Mouse (Mus musculus) erythroblast, adult 5-6 weeks (primary cell): ENCODE data around the gene Hipk2. TPM values are rescaled to one million over a fixed set of nuclear protein-coding genes. Genes with fewer than 3 reads are reported as not detected.
A peak's percentile ranks its signal among the peaks of the same experiment; 100 is the strongest.

Experiments used
- ATAC-seq: replicated peaks from 2 replicates; pipeline ENCODE4 v1.8.0; 2016; ENCODE audit warnings: moderate number of reproducible peaks, mild to moderate bottlenecking, moderate TSS enrichment, inconsistent platforms; ENCODE audit not compliant: poor library complexity, low FRiP score, severe bottlenecking
- total RNA-seq, 2 experiments: library from RNA; stranded (forward) in 1 of 2; stranded (reverse) in 1 of 2; fragments of 150-400 nt in 1 of 2; fragments of 200-764, 138-1000 nt in 1 of 2; gene quantifications; 2 replicates each; pipeline versions ENCODE4 v1.2.3 to v1.2.4; 2015 to 2017; ENCODE audit warnings: low replicate concordance in 2 of 2

The Hipk2 gene
- total RNA-seq, 2 experiments from 2014 or later: 72.9 to 127 TPM

DNA sequence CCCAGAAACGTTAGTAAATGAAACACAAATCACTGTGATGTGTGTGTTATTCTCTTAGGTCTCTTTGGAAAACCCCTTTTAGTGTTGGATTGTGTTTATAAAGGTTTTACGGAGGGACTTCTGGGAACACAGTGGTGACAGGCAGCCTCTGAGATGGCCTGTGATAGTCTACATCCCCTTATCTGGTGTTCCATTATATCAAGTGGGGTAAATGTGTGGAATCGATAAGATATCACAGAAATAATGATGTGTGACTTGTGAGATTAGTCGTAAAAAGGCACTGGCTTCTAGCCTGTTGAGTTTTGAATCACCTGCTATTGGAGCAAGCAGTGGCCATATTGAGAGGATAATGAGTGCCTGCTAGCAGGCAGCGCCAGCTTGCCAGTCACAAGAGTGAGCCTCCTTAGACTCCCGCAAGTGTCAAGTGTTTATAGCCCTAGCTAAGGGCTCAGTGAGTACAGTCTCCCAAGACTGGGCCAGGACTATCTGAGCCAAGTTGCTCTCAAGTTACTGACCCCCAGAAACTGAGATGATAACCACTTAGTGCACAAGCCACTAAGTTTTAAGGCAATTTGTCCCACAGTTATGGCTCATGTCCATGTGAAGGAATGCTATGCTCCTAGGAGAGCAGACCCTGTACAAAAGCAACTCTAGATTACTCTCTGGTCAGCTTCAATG, 113.2 kb downstream of the Hipk2 start:
- ATAC-seq: no peak

DNA sequence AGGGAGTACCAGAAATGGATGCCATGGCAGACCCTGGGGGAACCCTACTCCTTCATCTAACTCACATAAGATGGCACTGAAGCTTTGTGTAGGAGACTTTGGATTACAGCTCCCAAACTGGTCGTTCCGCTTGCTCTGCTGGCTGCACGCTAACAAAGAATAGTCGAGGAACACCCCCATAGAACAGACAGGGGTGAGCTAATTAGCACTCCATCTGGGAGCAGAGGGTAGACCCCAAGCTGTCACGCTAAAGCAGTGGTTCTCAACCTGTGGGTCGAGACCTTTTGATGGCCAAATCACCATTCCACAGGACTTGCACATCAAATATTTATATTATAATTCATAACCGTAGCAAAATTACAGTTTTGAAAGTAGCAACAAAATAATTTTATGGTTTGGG, 114.0 kb downstream of the Hipk2 start:
- ATAC-seq: no peak

DNA sequence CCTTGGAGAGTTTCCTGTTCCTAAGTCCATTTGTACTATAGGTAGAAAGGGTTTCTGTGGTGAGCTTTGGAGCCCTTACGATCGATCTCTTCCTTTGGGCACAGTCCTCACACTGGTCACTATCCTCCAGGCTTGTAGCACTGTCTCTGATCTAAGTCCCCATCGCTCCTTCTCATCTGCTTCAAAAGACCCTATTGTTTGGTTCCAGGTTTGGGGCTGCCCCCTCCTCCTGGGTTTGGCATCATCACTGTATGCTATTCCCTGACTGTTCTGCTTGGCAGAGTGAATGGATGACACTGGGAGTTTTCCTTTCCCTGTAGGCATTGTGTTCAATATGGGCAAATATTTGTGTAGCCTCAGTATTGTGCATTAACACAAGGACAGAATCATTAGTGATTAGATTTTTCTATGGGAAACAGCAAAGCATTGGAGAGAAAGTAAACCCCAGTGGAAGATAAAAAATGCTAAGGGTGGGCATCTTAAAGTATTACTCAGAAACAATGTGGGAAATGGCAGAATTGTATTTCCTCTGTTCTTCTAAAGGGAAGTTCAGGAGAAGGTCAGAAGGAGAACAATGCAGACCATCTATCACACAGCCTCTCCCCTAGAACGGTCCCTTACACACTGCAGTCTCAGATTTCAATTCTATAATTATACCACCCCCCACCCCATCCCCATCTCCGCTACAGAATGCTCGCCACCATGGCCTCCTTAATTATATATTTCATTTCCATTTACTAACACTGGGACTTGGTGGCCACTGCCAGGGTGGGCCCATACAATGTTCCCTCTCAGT, 114.9 kb downstream of the Hipk2 start:
- ATAC-seq: no peak

DNA sequence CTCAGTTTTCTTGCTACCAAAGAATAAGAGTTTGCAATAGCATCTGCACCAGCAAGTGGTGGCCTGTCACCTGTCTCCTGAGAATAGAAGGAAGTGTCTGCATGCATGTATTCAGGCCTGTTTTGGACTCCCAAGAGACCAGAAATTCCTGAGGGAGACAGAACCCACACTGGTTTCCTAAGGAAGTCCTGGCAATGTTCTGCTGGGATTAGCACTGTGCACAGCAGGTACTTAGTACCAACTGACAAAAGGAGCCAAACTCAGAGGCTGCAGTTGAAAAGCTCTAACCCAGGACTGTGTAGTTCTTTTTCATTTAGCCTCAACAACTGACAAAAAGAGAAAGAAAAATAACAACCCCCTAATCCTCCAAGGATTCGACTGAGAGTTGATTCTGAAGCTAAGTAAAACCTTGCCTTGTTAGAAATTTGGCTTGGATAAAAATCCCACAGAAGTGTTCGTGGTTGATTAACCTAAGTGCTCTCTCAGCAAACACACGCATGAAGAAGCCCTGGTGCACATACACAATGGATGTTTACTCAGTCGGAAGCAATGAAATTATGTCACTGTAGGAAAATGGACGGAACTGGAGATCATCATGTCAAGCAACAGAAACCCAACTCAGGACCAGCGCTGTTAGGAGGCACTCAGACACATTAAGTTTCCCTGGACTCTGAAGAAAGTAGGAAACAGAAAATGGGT, 115.9 kb downstream of the Hipk2 start:
- ATAC-seq: no peak

DNA sequence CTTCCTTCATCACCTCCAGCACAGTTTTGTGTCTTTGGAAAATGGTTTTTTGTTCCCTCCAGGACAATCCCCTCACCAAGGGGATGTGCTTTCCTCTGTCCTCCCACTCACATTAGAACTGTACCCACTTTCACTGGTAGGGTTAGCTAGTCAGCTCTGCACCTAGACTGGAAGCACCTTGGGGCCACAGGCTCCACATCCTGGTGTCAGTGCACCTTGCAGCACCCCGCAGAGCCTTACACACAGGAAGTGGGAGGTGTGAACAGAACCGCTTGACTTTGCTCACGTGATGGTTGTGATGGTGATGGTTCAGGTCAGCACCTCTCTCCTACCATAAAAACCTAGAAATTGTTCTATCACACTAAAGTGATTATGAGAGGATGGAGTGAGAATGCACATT, 116.8 kb downstream of the Hipk2 start:
- no peak for ATAC-seq

DNA sequence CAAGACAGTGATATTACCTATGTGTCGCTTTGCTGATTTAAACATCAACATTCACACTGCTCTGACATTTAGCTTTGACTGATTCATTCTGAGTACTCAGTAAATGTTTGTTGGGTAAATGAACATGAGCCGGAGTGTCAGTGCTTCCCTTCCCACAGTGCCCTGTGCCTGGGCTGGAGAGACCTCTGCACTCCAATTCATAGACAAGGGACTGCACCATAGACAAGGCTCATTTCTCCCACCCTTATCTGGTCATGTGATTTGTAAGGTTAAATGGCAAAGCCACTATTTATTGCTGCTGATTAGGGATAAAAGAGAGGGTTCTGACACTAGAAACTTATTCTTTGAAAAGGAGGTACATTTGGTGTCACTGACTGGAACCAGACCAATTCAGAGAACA, 118.4 kb downstream of the Hipk2 start:
- ATAC-seq: no peak

DNA sequence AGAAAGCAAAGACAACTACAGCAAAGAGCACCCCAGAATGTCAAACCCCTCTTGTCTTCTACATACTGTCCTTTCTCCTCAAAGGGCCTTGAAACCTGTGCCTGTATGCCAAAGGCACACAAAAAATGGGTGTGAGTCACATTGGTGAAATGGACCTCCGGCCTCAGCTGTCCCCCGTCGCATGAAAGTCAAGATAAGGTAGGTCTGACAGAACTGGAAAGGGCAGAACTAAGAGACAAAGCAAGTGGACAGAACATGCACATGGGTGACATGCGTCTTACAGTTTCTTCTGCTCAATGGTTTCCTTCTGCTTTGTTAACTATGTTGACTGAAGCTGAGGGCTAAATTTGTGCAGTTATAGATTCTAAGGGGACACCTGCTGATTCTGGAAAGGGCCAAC, 119.0 kb downstream of the Hipk2 start:
- ATAC-seq: no peak

DNA sequence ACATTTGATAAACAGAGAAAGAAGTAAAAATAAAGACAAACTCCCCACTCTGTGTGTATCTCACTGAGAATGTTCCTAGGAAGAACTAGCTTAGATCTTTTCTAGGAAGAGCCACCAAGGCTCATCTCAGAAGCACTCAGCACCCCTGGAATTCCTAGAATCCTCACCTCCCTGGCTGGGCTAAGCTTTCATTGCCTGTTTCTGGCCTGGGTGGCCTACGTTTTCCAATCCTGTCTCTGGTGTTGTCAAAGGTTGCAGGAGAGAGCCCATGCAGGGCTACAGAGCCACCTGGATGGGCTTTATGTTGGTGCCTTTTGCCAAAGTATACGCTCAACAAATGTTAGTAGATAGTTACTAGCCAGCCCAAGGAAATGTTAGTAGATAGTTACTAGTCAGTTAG, 120.0 kb downstream of the Hipk2 start:
- no peak for ATAC-seq

DNA sequence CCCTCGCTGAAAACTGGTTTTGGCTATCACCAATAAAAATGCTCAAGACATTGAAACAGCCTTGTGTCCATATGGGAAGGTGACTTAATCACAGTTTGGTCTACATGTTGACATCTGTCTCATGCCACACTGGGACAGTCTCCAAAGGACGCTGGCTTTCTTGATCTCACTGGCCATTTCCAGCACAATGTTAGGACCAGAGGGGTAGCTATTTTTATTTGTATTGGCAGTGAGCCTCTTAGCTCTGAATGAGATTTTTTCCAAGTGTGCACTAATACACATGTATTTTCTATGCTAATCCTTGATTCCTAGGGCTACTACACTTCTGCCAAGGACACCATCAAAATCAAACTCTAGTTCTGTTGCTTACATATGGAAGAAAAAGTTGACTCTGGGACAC, 120.8 kb downstream of the Hipk2 start:
- no peak for ATAC-seq

DNA sequence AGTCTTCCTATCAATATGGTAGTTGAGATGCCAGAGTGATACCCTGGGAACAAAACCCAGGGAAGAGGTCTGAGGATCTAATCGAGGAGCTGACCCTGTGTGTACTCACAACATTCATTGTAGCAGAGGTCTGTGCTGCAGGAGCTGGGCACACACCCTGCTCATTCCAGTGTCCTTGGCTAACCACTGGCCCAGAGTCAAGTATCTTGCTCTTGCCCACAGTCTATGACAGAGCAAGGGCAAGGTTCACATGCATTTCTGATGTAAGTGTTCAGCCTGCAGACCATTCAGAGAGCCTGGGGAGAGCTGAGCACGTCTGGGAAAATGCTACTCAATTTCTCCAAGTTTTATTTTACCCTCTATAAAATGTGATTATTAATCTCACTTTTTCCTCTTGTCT, 122.2 kb downstream of the Hipk2 start:
- ATAC-seq: no peak

DNA sequence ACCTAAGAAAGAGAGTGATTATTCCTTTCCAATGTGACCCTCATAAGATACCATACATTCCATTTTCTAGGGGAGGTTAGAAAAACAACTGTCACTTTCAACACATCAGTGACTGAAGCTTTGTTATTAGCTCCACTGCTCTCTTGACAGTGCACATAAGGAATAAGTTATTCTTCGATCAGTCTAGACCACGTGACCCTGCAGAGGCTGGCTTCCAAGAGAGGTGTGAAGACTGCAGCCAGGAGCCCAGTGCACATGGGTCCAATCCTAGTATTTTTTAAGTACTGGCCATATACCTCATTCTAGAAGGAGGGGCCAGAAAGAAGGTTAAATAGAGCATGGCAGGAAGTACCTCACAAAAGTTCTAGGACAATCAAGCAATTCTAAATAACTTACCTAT, 122.9 kb downstream of the Hipk2 start:
- no peak for ATAC-seq

DNA sequence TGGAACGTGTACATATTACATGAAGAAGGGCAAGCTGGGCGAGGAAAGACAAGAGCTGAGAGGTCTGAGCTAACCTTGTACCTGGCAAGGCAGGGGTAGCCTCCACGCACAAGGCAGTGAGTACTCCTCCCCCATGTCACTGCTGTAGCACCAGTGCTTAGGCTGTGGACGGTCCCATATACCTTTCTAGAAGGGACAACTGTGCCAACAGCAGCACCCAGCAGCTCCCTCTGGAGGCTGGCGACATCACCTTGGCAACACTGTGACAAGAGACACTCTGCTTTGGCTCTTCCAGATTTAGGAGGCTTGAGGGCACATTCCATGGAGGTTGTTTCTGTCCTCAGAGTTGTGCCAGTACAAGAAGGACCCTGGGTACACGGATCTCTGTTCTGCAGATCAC, 123.5 kb downstream of the Hipk2 start:
- ATAC-seq: peak; percentile 43; the same call in 1 of the 2 replicates

DNA sequence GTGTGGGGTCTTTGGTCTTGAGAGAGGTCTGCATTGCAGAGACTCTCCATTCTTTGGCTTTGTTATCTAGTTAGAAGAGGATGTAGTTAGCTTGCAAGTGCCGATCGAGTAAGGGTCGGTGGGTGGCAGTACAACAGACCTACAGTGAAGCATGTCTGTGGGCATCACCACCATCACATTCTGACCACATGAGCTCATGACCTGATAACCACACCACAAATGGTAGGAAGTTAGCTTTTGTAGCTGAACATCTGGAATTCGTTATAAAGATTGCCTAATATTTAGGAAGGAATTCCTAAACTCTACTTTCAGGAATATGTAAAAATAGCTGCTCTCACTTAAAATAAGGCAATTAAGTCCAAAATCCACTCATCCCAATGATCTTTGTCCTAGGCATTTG, 127.9 kb downstream of the Hipk2 start:
- ATAC-seq: no peak

DNA sequence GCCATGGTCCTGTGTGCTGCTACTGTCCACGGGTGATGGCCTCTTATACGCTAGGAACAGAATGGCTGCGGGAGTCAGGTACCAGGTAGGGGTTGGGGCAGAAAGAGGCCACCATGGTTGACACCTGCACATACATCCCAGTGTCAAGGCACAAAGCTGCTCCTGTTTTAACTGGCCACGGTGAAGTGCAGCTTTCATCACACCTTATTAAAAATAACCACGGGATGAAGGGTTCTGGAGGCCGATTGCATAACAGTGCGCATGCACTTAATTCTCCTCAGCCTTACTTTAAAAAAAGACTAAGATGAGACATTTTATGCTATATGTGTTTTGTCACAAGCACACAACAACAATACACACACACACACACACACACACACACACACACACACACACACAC, 132.6 kb downstream of the Hipk2 start:
- no peak for ATAC-seq

DNA sequence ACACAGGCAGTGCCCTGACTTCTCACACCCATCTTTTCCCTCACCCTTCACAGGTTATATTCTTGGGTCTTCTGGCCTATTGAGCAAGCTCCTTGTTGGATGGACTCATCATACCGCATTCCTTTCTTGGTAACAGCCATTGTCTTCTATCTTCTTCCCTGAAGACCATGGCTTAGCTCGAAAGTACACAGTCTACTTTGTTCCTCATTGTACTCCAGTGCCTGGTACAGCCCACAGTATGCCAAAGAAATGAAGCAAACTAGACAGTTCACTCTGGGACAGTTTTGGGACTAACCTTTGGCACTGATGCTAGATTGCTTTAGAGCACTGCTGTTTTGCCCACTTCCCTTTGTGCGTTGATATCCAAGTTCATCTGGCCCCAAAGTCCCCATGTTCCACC, 133.5 kb downstream of the Hipk2 start:
- ATAC-seq: no peak

DNA sequence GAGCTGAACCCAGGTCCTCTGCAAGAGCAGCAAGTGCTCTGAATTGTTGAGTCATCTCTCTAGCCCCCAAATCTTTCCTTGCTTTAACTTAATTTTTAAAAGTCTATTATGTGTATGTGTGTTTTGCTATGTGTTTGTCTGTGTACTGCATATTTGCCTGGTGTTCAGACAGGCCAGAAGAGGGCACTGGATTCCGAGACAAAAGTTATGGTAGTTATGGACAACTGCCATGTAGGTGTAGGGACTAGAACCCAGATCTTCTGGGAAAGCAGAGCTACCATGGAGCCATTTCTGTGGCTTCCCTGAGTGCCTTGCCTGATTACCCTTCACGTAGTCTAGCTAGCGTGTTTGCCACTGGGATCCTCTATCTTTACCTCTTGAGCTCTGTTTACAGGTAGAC, 134.9 kb downstream of the Hipk2 start:
- ATAC-seq: no peak

DNA sequence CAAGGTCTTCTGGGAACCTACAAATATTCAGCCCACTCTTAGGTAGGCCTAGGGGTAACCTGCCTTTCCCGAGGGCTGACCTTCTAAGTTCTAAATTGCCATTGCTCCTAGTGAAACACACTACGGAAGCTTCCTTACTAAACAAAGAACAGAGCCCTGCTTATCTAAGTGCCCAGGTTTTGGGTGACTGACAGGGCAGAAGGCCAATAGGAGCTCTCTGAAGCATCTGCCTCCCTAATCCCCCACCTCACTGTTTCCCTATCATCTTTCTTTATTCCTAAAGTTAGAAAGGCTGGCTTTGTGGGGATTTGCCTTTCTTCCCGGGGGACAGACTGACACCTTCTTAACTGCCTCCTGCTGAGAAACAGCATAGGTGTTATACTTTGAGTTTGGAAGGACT, 136.7 kb downstream of the Hipk2 start:
- no peak for ATAC-seq

DNA sequence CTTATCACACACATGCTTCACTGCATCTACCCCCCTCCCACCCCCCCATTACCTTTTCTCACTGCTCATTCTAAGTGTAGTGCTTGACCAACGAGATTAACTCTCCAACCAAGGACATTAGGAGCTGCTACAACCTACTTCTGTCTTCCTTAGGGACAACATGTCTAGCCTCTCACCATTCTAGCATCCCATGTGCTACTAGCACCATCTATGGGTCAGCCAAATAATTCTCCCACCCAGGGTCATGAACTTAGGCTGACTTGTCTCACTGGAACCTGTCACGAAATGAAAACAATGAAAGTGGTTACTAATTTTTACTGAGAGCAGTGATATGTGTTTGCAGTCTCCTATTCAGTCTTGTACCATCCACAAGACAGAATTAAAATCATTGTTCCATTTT, 138.2 kb downstream of the Hipk2 start:
- ATAC-seq: no peak

DNA sequence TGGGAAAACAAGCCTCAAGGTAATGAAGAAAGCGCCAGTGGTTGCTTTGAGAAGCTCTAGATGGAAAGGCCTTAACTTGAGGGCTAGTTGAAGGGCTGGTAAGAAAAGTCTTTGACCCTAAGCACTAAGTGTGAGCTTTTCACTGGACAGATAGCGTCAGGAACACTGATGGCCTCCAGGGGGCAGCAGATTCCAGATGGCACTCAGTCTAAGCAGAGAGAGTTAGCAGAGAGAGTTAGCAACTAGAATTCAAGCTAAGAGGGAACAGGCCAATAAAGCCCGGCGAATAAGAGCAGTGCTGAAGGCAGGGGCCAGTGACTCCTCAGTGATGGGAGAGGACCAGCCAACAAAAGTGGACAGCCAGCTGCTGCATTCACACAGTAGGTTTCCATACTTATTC, 139.7 kb downstream of the Hipk2 start:
- ATAC-seq: peak; percentile 88

DNA sequence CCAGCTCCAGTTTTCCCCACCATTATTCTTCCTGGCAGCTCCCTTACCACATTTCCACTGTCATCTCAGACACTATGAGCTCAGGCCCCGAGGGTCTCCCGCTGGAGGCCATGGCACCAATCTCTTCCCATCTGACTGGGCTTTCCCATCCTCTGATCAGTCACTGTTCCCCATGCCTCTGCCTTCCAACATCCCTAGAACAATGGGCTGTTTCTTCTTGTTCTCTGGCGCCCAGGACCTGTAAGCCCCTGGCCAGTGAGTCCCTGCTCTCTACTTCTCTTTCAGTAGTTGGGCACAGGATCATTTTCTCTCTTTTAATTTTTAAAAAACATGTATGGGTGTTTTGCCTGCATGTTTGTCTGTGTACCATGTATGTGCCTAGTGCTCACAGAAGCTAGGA, 143.3 kb downstream of the Hipk2 start:
- ATAC-seq: no peak
